ENCODE assay signal across 8 mouse cellular contexts in the genomic region with DNA sequence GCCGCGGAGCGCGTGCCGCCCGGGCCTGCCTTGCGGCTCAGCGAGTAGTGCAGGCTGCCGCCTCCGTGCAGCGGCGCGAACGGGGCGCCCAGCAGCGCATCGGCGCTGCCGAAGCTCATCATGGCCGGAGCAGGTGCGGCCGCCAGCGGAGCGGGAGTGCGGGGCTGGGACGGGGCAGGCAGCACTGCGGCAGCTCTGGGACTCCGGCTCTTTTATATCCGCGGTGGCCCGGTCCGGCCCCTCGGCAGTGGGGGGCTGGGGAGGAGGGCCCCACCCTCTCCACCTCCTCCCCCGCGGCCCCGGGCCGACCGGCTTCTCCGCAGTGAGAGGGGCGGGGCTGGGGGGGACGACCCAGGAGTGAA. TPM values are rescaled to one million over a fixed set of nuclear protein-coding genes. Genes with fewer than 3 reads are reported as not detected.
DNase-seq lines count a peak whose midpoint lies in the region; ATAC-seq lines count a peak whose summit lies in the region.

A gene (minus strand): TSS at position 252 of the 362 bp plus-strand sequence.

- ATAC-seq in heart, embryonic 13.5 days (ENCODE audit: extremely low read depth, insufficient number of reproducible peaks, low FRiP score, low TSS enrichment) = no peak
- peak; percentile 22 for ATAC-seq in hindbrain, embryonic 16.5 days
- ATAC-seq in megakaryocyte-erythroid progenitor cell, adult 5-6 weeks (replicated peaks; ENCODE audit: low FRiP score, low TSS enrichment, poor library complexity, severe bottlenecking) = no peak
- no peak for ATAC-seq in CD4-positive, CD25-positive, alpha-beta regulatory T cell, adult 4 months

- peak within 1 kb of the TSS; percentile 59 for H3K4me3 ChIP-seq in heart, embryonic 13.5 days
- H3K4me3 ChIP-seq in hindbrain, embryonic 16.5 days (ENCODE audit: low read length) = peak within 1 kb of the TSS; percentile 76

- DNase-seq in heart, adult 18-20 months = no peak
- peak; percentile 5 to 9 for DNase-seq in thymus, postnatal 10 days (ENCODE audit: low spot score in 2 of 2)
- DNase-seq in thymus, postnatal 25 days = no peak
- DNase-seq in kidney, adult 11 months = no peak

- peaks cover 96% of the 10 kb centered on the region for H3K27me3 ChIP-seq in heart, embryonic 13.5 days (replicated peaks)
- peaks cover 34% of the 10 kb centered on the region for H3K27me3 ChIP-seq in hindbrain, embryonic 16.5 days (replicated peaks; ENCODE audit: control insufficient read depth, insufficient read depth, low read length)

- no peaks in the 10 kb centered on the region for H3K36me3 ChIP-seq in heart, embryonic 13.5 days
- H3K36me3 ChIP-seq in hindbrain, embryonic 16.5 days (ENCODE audit: control insufficient read depth, insufficient read depth, low read length) = 0 out of 2 replicates have a peak, but pooled peaks cover 2% of the 10 kb centered on the region

- 2% methylated on average over 38 of the region's 41 CpGs for WGBS in heart, embryonic 13.5 days
- WGBS in hindbrain, embryonic 16.5 days = 0% methylated on average over 34 of the region's 41 CpGs

- H3K4me1 ChIP-seq in heart, embryonic 13.5 days = peaks cover 24% of the 10 kb centered on the region
- H3K4me1 ChIP-seq in hindbrain, embryonic 16.5 days (ENCODE audit: control insufficient read depth, insufficient read depth, low read depth, low read length) = peaks cover 30% of the 10 kb centered on the region

- H3K27ac ChIP-seq in heart, embryonic 13.5 days (replicated peaks) = no peak within 1 kb of the TSS
- peak within 1 kb of the TSS; percentile 89 for H3K27ac ChIP-seq in hindbrain, embryonic 16.5 days (ENCODE audit: low read depth, low read length)

- H3K4me2 ChIP-seq in heart, embryonic 13.5 days = peak within 1 kb of the TSS; percentile 90
- H3K4me2 ChIP-seq in hindbrain, embryonic 16.5 days (ENCODE audit: low read length) = peak within 1 kb of the TSS; percentile 67

- H3K9me3 ChIP-seq in heart, embryonic 13.5 days = no peaks in the 10 kb centered on the region
- H3K9me3 ChIP-seq in hindbrain, embryonic 16.5 days (ENCODE audit: control insufficient read depth, low read length) = no peaks in the 10 kb centered on the region

- H3K9ac ChIP-seq in heart, embryonic 13.5 days = peak within 1 kb of the TSS; percentile 63
- H3K9ac ChIP-seq in hindbrain, embryonic 16.5 days (ENCODE audit: low read depth, low read length) = peak within 1 kb of the TSS; percentile 84

RNA-seq across cellular contexts. Expression of the gene that starts here (rescaled TPM):
- 0.39 and 0.50 TPM in 2 replicates for polyA plus RNA-seq in heart, embryonic 13.5 days (2015; fragmentation: Nextera tagmentation; extraction: Ambion mirVana)
- total RNA-seq in heart, adult 18-20 months (2021) = not detected
- 11.9 and 14.3 TPM in 2 replicates for polyA plus RNA-seq in hindbrain, embryonic 16.5 days (2015; fragmentation: Nextera tagmentation; extraction: Ambion mirVana)
- total RNA-seq in megakaryocyte-erythroid progenitor cell, adult 5-6 weeks (2014; fragmentation: Nextera tagmentation) = 21.1 and 23.4 TPM in 2 replicates
- total RNA-seq in megakaryocyte-erythroid progenitor cell, adult 5-6 weeks (2017) = 30.0 and 43.5 TPM in 2 replicates
- polyA plus RNA-seq in CD4-positive, CD25-positive, alpha-beta regulatory T cell, adult 4 months (2017; shearing (Covaris generic)) = 1 to 10 TPM; 6.6 to 6.9 TPM

Comparison
In these comparisons a context has a peak if more than half of its experiments do, and no peak if none do; other contexts are left out.
1. RNA of the gene that starts here (total RNA-seq): 21.1 to 43.5 TPM in megakaryocyte-erythroid progenitor cell, adult 5-6 weeks; not detected in heart, adult 18-20 months; every median in the first group is over 10 times any median in the second.
2. DNase-seq: peak in thymus, postnatal 10 days (2 of 2); none in heart, adult 18-20 months (0 of 2), thymus, postnatal 25 days (single experiment) and kidney, adult 11 months (single experiment).